Mouse (Mus musculus) kidney, embryonic 16.5 days (tissue): ENCODE data around the gene Gm42791. TPM values are rescaled to one million over a fixed set of nuclear protein-coding genes. Genes with fewer than 3 reads are reported as not detected.
A peak's percentile ranks its signal among the peaks of the same experiment; 100 is the strongest.

ENCODE experiments used
- ATAC-seq: fragments of 200-750 bp; cut with Nextera tagmentation; 2 replicates; pipeline ENCODE4 v1.8.0; 2017; ENCODE audit warnings: moderate TSS enrichment; ENCODE audit not compliant: low FRiP score, low TSS enrichment
- H3K27ac ChIP-seq: fragments of 300-500 bp; sonication (generic); 2 replicates; pipeline ENCODE4 v1.5.1; 2014; ENCODE audit warnings: low read length
- H3K27me3 ChIP-seq: fragments of 300-500 bp; sonication (generic); 2 replicates; pipeline ENCODE4 v1.6.1; 2014; ENCODE audit warnings: low read length, control low read depth, mixed read lengths; ENCODE audit not compliant: insufficient read depth
- H3K36me3 ChIP-seq: fragments of 300-500 bp; sonication (generic); 2 replicates; pipeline ENCODE4 v1.6.1; 2014; ENCODE audit warnings: low read length, control low read depth, mixed read lengths; ENCODE audit not compliant: insufficient read depth
- H3K4me1 ChIP-seq: fragments of 300-500 bp; sonication (generic); 2 replicates; pipeline ENCODE4 v1.6.1; 2014; ENCODE audit warnings: low read length, control low read depth, mixed read lengths; ENCODE audit not compliant: insufficient read depth
- H3K4me2 ChIP-seq: fragments of 300-500 bp; sonication (generic); replicated peaks from 2 replicates; pipeline ENCODE4 v1.6.1; 2014; ENCODE audit warnings: low read depth, low read length
- H3K4me3 ChIP-seq: fragments of 300-500 bp; sonication (generic); 2 replicates; pipeline ENCODE4 v1.5.1; 2014; ENCODE audit warnings: mild to moderate bottlenecking, low read length
- H3K9ac ChIP-seq: fragments of 300-500 bp; sonication (generic); replicated peaks from 2 replicates; pipeline ENCODE4 v1.6.1; 2014; ENCODE audit warnings: low read length
- H3K9me3 ChIP-seq: fragments of 300-500 bp; sonication (generic); 2 replicates; pipeline ENCODE4 v1.6.1; 2016; ENCODE audit warnings: low read length, control low read depth
- WGBS: fragments of 180-500 bp; shearing (Covaris S2); extraction: QIAGEN DNeasy Blood & Tissue Kit; methylation state at CpG from one replicate; pipeline ENCODE4 v1.1.7; 2014; 5-methylcytosine and 5-hydroxymethylcytosine counted together
- polyA plus RNA-seq: library from polyadenylated mRNA; unstranded; fragments of >200 nt; fragmentation: Nextera tagmentation; extraction: Ambion mirVana; gene quantifications from 2 replicates; pipeline ENCODE4 v1.2.1, GENCODE M21; 2015

Gene Gm42791
- polyA plus RNA-seq, 1 experiment from 2014 or later: 0.42 TPM

- Histone ChIP-seq H3K4me2 (no peak overlapping the region), H3K4me3 (no peak overlapping the region), H3K9ac (no peak overlapping the region), H3K4me1 (peaks cover 15% of the 10 kb centered on the region), H3K9me3 (no peaks in the 10 kb centered on the region), H3K36me3 (peaks cover 34% of the 10 kb centered on the region; the same call in 1 of the 2 replicates), H3K27me3 (no peaks in the 10 kb centered on the region), H3K27ac (no peak overlapping the region)
- ATAC-seq: no peak
- 95% methylated on average over 4 of the region's 4 CpGs for WGBS
Observed at GRCm38 (mm10) chr5:148890237-148890636, 104.7 kb downstream of the Gm42791 start.

- ATAC-seq: no peak
- 91% methylated on average over 6 of the region's 6 CpGs for WGBS
- no peak overlapping the region for H3K27ac ChIP-seq
- no peak overlapping the region for H3K4me3 ChIP-seq
- no peaks in the 10 kb centered on the region for H3K9me3 ChIP-seq
- 0 out of 2 replicates have a peak, but pooled peaks cover 5% of the 10 kb centered on the region for H3K4me1 ChIP-seq
- no peak overlapping the region for H3K9ac ChIP-seq
- H3K36me3 ChIP-seq: peaks cover 34% of the 10 kb centered on the region; the same call in 1 of the 2 replicates
- H3K27me3 ChIP-seq: no peaks in the 10 kb centered on the region
- H3K4me2 ChIP-seq: no peak overlapping the region
Observed at GRCm38 (mm10) chr5:148888032-148888431, 106.9 kb downstream of the Gm42791 start.

DNA sequence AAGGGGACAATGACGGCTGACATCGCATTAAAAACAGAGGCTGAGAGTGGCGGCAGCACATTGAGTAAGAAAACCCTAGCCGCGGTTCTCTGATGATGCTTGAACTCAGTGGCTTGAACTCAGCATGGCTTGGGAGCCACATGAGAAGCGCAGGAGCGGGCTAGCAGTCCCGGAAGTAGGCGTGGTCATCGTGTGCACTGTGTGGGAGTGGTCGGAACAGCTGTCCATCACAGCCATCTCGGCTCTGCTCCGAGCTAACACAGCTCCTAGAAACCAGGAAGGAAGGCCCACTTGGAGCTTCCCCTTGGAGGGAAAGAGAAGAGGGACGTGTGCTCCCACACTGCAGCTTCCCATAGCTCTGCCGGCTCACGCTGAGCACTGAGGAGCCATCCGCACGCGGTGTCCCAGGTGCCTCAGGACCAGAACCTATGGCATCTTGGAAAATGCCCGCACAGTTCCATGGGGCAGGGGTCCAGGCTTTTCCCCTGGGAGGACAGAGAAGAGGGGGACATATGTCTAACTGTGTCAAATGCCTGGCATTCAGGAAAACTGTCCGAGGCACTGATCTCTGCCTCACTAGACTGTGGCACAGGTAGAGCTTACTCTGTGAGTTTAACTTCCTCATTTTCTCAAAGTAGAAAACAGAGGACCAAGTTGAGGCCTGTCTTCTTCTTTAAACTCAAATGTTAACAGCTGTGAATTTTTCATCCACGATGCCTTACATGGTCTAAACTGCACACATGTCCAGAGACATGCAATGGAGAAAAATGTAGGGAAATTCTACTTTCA is 108.9 kb downstream of the Gm42791 start:
- Histone ChIP-seq H3K9ac (no peak overlapping the region; the same call in 1 of the 2 replicates), H3K36me3 (peaks cover 20% of the 10 kb centered on the region; the same call in 1 of the 2 replicates)

GRCm38 (mm10) chr5:148883671-148884070 is 111.3 kb downstream of the Gm42791 start:
- Histone ChIP-seq H3K4me2 (no peak overlapping the region), H3K27me3 (no peaks in the 10 kb centered on the region), H3K27ac (no peak overlapping the region), H3K4me3 (no peak overlapping the region), H3K36me3 (peaks cover 19% of the 10 kb centered on the region), H3K9me3 (no peaks in the 10 kb centered on the region; the same call in 1 of the 2 replicates), H3K9ac (no peak overlapping the region), H3K4me1 (0 out of 2 replicates have a peak, but pooled peaks cover 5% of the 10 kb centered on the region)
- WGBS: 89% methylated on average over 8 of the region's 8 CpGs
- ATAC-seq: no peak

More for the DNA sequence above, 108.9 kb downstream of the Gm42791 start:
- peak; percentile 97 for ATAC-seq
- Histone ChIP-seq H3K4me2 (peak overlapping the region; percentile 37), H3K4me3 (peak overlapping the region; percentile 13; the same call in 1 of the 2 replicates), H3K9me3 (no peaks in the 10 kb centered on the region), H3K4me1 (0 out of 2 replicates have a peak, but pooled peaks cover 5% of the 10 kb centered on the region), H3K27me3 (no peaks in the 10 kb centered on the region), H3K27ac (no peak overlapping the region)
- 31% methylated on average over 22 of the region's 22 CpGs for WGBS

GRCm38 (mm10) chr5:148879218-148879617 is 115.7 kb downstream of the Gm42791 start:
- peaks cover 24% of the 10 kb centered on the region for H3K36me3 ChIP-seq

DNA sequence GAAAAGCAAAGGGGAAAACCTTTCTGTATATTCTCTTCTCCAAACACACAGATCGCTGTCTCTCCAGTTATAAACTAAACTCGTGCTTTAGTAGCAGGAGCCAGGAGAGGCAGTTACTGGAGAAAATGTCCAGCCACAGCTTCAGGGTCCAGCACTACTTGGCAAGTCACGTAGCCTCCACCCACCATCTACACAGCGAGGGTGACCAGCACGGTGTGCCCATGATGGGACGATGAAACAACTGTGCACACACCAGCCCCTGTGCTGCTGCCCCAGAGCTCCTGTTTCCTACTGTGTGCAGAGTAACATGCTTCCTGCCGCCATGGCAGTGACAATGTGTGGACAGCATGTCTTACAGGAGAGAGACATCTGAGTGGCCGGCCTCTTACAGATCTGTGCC is 121.8 kb downstream of the Gm42791 start:
- no peak for ATAC-seq
- no peaks in the 10 kb centered on the region for H3K27me3 ChIP-seq
- H3K27ac ChIP-seq: no peak overlapping the region
- H3K4me2 ChIP-seq: no peak overlapping the region
- no peak overlapping the region for H3K4me3 ChIP-seq
- no peak overlapping the region for H3K9ac ChIP-seq
- no peaks in the 10 kb centered on the region for H3K4me1 ChIP-seq
- H3K36me3 ChIP-seq: peaks cover 8% of the 10 kb centered on the region; the same call in 1 of the 2 replicates
- 92% methylated on average over 8 of the region's 8 CpGs for WGBS
- H3K9me3 ChIP-seq: no peaks in the 10 kb centered on the region

More at GRCm38 (mm10) chr5:148879218-148879617, 115.7 kb downstream of the Gm42791 start:
- no peak overlapping the region for H3K4me2 ChIP-seq
- no peak overlapping the region for H3K9ac ChIP-seq
- H3K4me3 ChIP-seq: no peak overlapping the region
- 86% methylated on average over 6 of the region's 6 CpGs for WGBS
- no peaks in the 10 kb centered on the region; the same call in 1 of the 2 replicates for H3K9me3 ChIP-seq
- ATAC-seq: no peak
- H3K27ac ChIP-seq: no peak overlapping the region
- no peaks in the 10 kb centered on the region for H3K27me3 ChIP-seq
- H3K4me1 ChIP-seq: no peaks in the 10 kb centered on the region

DNA sequence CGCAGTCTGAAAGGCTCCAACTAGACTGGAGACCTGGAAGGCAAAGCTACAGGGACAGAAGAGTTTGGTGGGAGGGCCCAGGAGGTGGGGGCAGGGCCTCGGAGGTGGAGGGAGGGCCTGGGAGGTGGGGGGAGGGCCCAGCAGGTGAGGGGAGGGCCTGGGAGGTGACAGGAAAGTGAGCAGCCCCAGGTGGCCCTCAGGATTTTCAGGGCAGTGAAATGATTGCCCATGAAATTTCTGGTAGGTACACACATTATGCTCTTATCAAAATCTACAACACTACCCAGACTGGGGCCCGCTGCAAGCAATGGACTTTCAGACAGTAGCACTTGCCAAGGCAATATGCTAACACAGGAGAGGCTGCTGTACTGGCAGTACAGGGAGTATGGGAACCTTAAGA is 125.4 kb downstream of the Gm42791 start:
- ATAC-seq: no peak
- 44% methylated on average over 3 of the region's 3 CpGs for WGBS
- no peaks in the 10 kb centered on the region for H3K27me3 ChIP-seq
- H3K9me3 ChIP-seq: no peaks in the 10 kb centered on the region
- H3K4me2 ChIP-seq: no peak overlapping the region
- no peaks in the 10 kb centered on the region for H3K4me1 ChIP-seq
- H3K9ac ChIP-seq: no peak overlapping the region
- 0 out of 2 replicates have a peak, but pooled peaks cover 2% of the 10 kb centered on the region for H3K36me3 ChIP-seq
- H3K27ac ChIP-seq: no peak overlapping the region
- H3K4me3 ChIP-seq: no peak overlapping the region

DNA sequence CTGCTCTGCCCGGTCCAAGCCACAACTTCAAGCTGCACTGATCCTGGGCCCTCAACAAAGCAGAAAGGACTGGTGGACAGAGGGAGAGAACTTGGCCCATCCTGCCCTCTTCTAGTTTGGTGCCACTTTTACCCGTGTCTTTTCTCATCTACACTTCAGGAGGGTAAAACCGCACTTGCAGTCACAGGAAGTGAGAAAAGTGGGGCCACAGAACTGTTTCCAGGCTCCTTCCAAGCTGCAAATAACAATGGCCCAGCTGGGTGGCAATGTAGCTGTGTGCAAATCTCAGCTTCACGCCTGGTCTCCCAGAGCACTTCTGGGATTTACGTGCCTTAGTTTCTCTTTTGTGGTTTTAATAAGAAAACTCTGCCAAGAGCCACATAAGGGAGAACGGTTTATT is 127.2 kb downstream of the Gm42791 start:
- Histone ChIP-seq H3K36me3 (no peaks in the 10 kb centered on the region), H3K9me3 (no peaks in the 10 kb centered on the region), H3K4me3 (no peak overlapping the region), H3K9ac (no peak overlapping the region), H3K27me3 (no peaks in the 10 kb centered on the region), H3K4me2 (no peak overlapping the region), H3K4me1 (no peaks in the 10 kb centered on the region), H3K27ac (no peak overlapping the region)
- WGBS: 82% methylated on average over 6 of the region's 6 CpGs
- no peak for ATAC-seq

DNA sequence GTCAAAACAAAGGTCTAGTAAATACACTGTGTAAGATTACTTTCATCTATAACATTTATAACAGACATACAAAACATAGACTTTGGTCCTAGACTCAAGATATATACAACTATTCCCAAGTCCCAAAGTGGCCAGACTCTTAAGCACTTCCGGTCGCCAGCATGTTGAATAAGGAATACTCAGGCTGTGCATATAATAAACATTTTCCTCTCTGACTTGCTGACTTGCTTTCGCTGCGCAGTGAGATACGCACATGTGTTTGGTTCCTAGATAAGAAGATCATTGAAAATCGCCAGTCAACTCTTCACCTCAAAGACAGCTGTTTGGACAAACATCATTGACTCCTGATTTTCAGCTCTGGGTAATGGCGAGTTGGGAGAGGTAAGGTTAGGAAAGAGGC is 127.8 kb downstream of the Gm42791 start:
- Histone ChIP-seq H3K27ac (no peak overlapping the region), H3K27me3 (no peaks in the 10 kb centered on the region), H3K9ac (no peak overlapping the region), H3K36me3 (no peaks in the 10 kb centered on the region), H3K4me1 (no peaks in the 10 kb centered on the region), H3K4me3 (no peak overlapping the region), H3K4me2 (no peak overlapping the region), H3K9me3 (no peaks in the 10 kb centered on the region)
- ATAC-seq: no peak
- 78% methylated on average over 7 of the region's 7 CpGs for WGBS

- H3K4me2 ChIP-seq: no peak overlapping the region
- H3K27me3 ChIP-seq: no peaks in the 10 kb centered on the region
- no peaks in the 10 kb centered on the region for H3K4me1 ChIP-seq
- no peak overlapping the region for H3K9ac ChIP-seq
- H3K27ac ChIP-seq: no peak overlapping the region
- ATAC-seq: no peak
- H3K36me3 ChIP-seq: no peaks in the 10 kb centered on the region
- no peak overlapping the region for H3K4me3 ChIP-seq
- 59% methylated on average over 10 of the region's 10 CpGs for WGBS
- H3K9me3 ChIP-seq: no peaks in the 10 kb centered on the region
Observed at GRCm38 (mm10) chr5:148866571-148866970, 128.4 kb downstream of the Gm42791 start.
